Mouse (Mus musculus) testis, adult 2 months (tissue): ENCODE results near the gene Senp7. TPM values are rescaled to one million over a fixed set of nuclear protein-coding genes. Genes with fewer than 3 reads are reported as not detected.
A peak's percentile ranks its signal among the peaks of the same experiment; 100 is the strongest.
"Not testable (repeated sequence)": the region's sequence is repeated elsewhere in the genome, so short reads cannot be mapped to it uniquely, and the experiment has no call there.

Experiments
- H3K27ac ChIP-seq: fragments of 200-500 bp; 2 replicates; pipeline ENCODE4 v1.5.1; 2012; ENCODE audit warnings: low read depth, low read length; ENCODE audit not compliant: control insufficient read depth, insufficient read depth
- H3K27me3 ChIP-seq: fragments of 200-500 bp; 2 replicates; pipeline ENCODE4 v1.6.1; 2012; ENCODE audit warnings: mild to moderate bottlenecking, low read length, moderate library complexity; ENCODE audit not compliant: control insufficient read depth, insufficient read depth
- H3K36me3 ChIP-seq: fragments of 200-500 bp; 2 replicates; pipeline ENCODE4 v1.6.1; 2012; ENCODE audit warnings: mild to moderate bottlenecking, low read length; ENCODE audit not compliant: control insufficient read depth, insufficient read depth
- H3K4me1 ChIP-seq: fragments of 200-500 bp; 2 replicates; pipeline ENCODE4 v1.6.1; 2012; ENCODE audit warnings: low read length; ENCODE audit not compliant: control insufficient read depth, insufficient read depth
- H3K4me3 ChIP-seq: fragments of 200-500 bp; 2 replicates; pipeline ENCODE4 v1.5.1; 2012; ENCODE audit warnings: low read depth, mild to moderate bottlenecking, low read length, moderate library complexity, mixed read lengths; ENCODE audit not compliant: control insufficient read depth
- CTCF ChIP-seq: fragments of 200-500 bp; IDR thresholded peaks from 2 replicates; pipeline ENCODE4 v1.5.1; 2012; ENCODE audit warnings: low read depth, mild to moderate bottlenecking, inconsistent platforms, low read length, moderate library complexity; ENCODE audit not compliant: control insufficient read depth, insufficient read depth, insufficient replicate concordance
- POLR2A ChIP-seq: fragments of 200-500 bp; IDR thresholded peaks from 2 replicates; pipeline ENCODE4 v1.6.1; 2012; ENCODE audit warnings: low read depth, mild to moderate bottlenecking, inconsistent platforms, low read length, moderate library complexity; ENCODE audit not compliant: control insufficient read depth
- polyA plus RNA-seq: library from polyadenylated mRNA; depleted of rRNA; stranded (reverse); fragments of >200 nt; gene quantifications from 2 replicates; pipeline ENCODE4 v1.2.3, GENCODE M21; 2012

The Senp7 gene
- polyA plus RNA-seq, 1 experiment: 2.7 TPM

DNA sequence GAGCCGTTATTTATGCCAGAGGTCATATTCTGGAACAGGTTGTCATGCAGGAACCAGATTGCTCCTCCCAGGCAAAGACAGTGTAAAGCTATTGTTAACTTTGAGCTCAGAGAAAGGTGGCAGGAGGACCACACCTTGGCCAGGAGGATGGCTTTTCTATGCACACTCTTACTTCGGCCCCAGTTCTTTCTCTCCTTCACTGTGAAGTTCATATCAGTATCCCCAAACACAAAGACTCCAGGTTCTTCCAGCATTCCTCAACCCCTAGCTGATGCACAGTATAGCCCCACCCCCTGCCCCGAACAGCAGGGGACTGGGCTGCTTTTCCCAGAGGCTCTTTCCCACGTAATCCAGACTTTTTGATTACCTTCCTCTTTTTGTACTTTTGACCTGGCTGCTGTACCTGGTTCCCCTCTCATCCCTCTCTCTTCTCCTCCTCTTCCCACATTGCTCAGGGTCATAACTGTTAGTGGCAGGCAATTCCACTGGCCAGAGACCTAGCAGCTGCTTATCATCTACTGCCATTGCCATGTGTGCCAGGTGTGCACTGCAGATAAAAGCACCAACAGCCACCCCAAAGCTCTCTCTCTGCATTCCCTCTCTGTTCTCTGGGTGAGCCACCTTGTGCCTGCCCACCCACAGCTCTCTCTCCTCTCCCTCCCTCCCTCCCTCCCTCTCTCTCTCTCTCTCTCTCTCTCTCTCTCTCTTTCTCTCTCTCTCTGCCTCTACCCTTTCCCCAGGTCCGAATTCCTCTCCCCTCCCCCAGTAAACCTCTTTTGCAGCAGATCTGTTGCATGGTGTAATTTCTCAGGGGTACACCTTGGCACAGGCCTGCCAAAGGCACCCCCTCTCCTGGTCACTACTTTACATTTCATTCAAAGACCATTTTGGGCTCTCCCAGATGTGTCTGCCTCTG, 23.4 kb downstream of the Senp7 start:
- Histone ChIP-seq H3K4me1 (peaks cover 10% of the 10 kb centered on the region), H3K27ac (no peak overlapping the region)

DNA sequence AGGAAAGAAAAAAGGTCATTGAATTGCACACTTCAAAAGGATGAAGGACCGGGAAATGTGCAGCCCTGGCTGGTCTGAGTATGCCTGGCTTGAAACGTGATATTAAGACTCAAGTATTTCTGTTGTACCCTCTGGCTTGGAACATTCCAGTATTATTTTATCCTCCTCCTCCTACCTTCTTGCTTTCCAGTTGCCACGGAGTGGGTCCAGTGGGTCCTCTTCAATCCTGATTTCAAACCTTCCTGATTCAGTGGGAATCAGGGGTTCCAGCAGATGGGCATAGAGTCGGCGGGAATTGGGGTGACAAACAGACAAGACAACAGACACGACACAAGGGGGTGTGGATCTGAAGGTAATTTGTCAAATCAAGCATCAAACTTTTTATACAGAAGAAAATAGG, 24.4 kb downstream of the Senp7 start:
- no peak overlapping the region for H3K27ac ChIP-seq
- TF ChIP-seq CTCF (no peak), POLR2A (no peak)
- no peak overlapping the region for H3K4me3 ChIP-seq
- H3K27me3 ChIP-seq: no peaks in the 10 kb centered on the region
- peaks cover 10% of the 10 kb centered on the region for H3K4me1 ChIP-seq
- no peaks in the 10 kb centered on the region for H3K36me3 ChIP-seq

More for the DNA sequence above, 23.4 kb downstream of the Senp7 start:
- TF ChIP-seq CTCF (no peak), POLR2A (no peak)
- H3K4me3 ChIP-seq: no peak overlapping the region
- no peaks in the 10 kb centered on the region for H3K36me3 ChIP-seq
- H3K27me3 ChIP-seq: no peaks in the 10 kb centered on the region

DNA sequence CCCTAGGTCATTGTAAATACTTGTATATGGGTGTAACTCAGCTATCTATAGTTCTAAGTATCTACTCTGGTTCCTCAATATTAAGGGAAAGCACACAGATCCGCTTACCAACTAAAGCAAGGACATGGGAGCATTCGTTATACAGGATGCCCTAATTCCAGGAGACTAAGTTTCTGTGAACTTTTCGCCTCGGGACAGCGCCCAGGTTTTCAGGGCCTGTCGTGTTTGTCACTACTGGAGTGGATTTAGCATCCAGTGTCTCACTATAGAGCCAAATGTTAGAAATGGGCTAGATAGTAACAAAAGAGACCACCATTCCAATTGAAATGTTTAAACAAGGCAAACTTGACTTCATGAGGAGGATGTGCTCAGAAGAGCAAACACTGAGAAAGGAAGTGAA, 25.0 kb downstream of the Senp7 start:
- H3K36me3 ChIP-seq, H3K4me3 ChIP-seq, H3K27me3 ChIP-seq, H3K27ac ChIP-seq: not testable (repeated sequence)
- H3K4me1 ChIP-seq: peaks cover 10% of the 10 kb centered on the region

DNA sequence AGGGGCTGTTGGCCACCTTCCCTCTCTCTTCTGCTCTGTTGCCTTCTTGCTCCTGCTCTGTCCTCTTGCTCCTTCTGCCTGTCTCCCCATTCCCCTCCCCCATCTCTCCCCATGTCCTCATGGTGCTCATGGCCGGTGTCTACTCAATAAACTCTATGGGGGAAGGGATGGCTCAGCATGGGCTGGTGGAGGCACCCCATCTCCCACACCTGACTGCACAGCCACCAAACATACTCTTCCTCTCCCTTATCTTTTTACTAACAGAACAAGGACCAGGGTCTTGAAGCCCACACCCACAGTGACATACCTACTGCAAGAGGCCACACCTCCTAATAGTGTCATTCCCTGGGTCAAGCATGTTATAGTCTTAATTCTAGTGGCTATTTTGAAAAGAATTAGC, 26.0 kb downstream of the Senp7 start:
- H3K4me1 ChIP-seq: peaks cover 10% of the 10 kb centered on the region
- H3K4me3 ChIP-seq: no peak overlapping the region
- no peaks in the 10 kb centered on the region for H3K27me3 ChIP-seq
- no peaks in the 10 kb centered on the region for H3K36me3 ChIP-seq
- TF ChIP-seq POLR2A (no peak), CTCF (no peak)
- H3K27ac ChIP-seq: no peak overlapping the region

DNA sequence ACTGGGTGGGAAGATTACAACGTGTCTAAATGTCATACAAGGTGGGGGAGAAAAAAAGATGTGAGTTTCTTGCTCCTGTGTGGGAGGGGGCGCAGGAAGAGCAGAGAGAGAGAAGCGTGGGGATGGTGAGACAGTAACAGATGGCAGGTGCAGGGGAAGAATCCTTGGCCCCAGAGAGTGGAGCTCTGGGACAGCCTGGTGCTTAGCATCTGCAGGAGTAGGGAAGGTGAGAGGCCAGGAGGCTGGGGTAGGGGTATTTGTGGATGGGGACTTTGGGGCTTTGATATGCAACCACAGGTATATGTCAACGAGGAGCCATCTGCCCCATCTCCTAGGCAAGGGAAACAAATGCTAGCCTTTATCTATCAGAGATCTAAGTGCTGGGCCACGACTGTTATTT, 26.4 kb downstream of the Senp7 start:
- Histone ChIP-seq H3K27ac (peak overlapping the region; percentile 84), H3K36me3 (no peaks in the 10 kb centered on the region), H3K4me1 (peaks cover 10% of the 10 kb centered on the region), H3K27me3 (no peaks in the 10 kb centered on the region), H3K4me3 (peak overlapping the region; percentile 21)
- TF ChIP-seq CTCF: no peak
- TF ChIP-seq POLR2A: no peak

DNA sequence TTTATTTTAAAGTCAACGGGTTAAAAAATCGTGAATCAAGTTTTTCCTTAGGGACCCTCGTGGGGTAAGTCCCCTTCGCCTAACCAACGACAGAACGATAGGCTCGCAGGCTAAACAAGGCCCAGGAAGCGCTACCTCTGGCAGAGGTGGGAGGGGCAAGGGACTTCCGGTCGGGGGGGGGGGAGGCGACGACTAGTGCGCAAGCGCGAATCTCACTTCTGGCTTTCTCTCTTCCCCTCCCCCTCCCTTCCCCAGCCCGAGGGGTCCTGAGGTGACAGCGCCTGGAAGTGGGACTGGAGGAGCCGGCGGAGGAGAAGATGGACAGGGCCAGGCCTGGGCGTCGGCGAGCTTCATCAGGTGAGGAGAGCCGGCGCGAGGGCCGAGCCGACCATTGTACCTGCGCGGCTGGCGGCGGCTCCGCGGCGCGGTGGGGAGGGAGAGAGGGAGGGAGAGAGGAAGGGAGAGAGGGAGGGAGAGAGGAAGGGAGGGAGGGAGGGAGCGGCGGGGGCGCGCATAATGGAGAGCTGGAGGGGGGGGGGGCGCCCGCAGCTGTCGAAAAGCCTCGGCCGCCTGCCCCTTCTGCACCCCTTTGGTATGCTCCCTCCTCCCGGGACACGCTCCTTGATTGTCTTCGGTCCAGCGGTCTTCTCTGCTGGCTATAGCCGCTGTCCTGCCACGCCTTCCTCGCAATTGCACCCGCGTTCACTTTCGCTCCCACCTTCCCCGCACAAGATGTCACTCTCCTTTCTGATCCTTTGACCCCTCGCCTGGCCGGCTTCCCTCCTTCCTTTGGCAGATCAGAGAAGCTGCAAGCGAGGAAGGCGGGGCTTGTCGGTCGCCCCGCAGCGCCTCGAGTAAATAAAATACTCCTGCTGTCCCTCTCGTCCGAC, 27.3 kb downstream of the Senp7 start:
- Histone ChIP-seq H3K4me3 (peak overlapping the region; percentile 97), H3K27ac (peak overlapping the region; percentile 90), H3K27me3 (no peaks in the 10 kb centered on the region), H3K4me1 (peaks cover 10% of the 10 kb centered on the region), H3K36me3 (no peaks in the 10 kb centered on the region)
- TF ChIP-seq CTCF (no peak), POLR2A (peak; percentile 90)
